Mouse (Mus musculus) lung, embryonic 16.5 days (tissue): ENCODE data around the gene Cnnm4. TPM values are rescaled to one million over a fixed set of nuclear protein-coding genes. Genes with fewer than 3 reads are reported as not detected.

Source experiments
- ATAC-seq: fragments of 200-750 bp; cut with Nextera tagmentation; 2 replicates; pipeline ENCODE4 v1.8.0; 2017; ENCODE audit warnings: low read depth, mild to moderate bottlenecking, moderate library complexity
- H3K27ac ChIP-seq: fragments of 300-500 bp; sonication (generic); 2 replicates; pipeline ENCODE4 v1.5.1; 2014; ENCODE audit warnings: mild to moderate bottlenecking, control low read depth, low read length
- H3K27me3 ChIP-seq: fragments of 300-500 bp; sonication (generic); 2 replicates; pipeline ENCODE4 v1.6.1; 2014; ENCODE audit warnings: low read depth, low read length, mixed read lengths; ENCODE audit not compliant: control insufficient read depth, insufficient read depth
- H3K36me3 ChIP-seq: fragments of 300-500 bp; sonication (generic); 2 replicates; pipeline ENCODE4 v1.6.1; 2014; ENCODE audit warnings: low read length; ENCODE audit not compliant: control insufficient read depth, insufficient read depth
- H3K4me1 ChIP-seq: fragments of 300-500 bp; sonication (generic); replicated peaks from 2 replicates; pipeline ENCODE4 v1.6.1; 2014; ENCODE audit warnings: low read length, mixed read lengths; ENCODE audit not compliant: control insufficient read depth, insufficient read depth
- H3K4me2 ChIP-seq: fragments of 300-500 bp; sonication (generic); 2 replicates; pipeline ENCODE4 v1.6.1; 2014; ENCODE audit warnings: low read depth, low read length, control low read depth
- H3K4me3 ChIP-seq: fragments of 300-500 bp; sonication (generic); 2 replicates; pipeline ENCODE4 v1.5.1; 2014; ENCODE audit warnings: mild to moderate bottlenecking, low read length, control low read depth
- H3K9ac ChIP-seq: fragments of 300-500 bp; sonication (generic); 2 replicates; pipeline ENCODE4 v1.6.1; 2014; ENCODE audit warnings: low read length, control low read depth
- H3K9me3 ChIP-seq: fragments of 300-500 bp; sonication (generic); 2 replicates; pipeline ENCODE4 v1.6.1; 2016; ENCODE audit warnings: low read length; ENCODE audit not compliant: control insufficient read depth
- WGBS: fragments of 180-500 bp; shearing (Covaris S2); extraction: QIAGEN DNeasy Blood & Tissue Kit; methylation state at CpG from one replicate; pipeline ENCODE4 v1.1.7; 2014; 5-methylcytosine and 5-hydroxymethylcytosine counted together
- polyA plus RNA-seq: library from polyadenylated mRNA; unstranded; fragments of >200 nt; fragmentation: Nextera tagmentation; extraction: Ambion mirVana; gene quantifications from 2 replicates; pipeline ENCODE4 v1.2.1, GENCODE M21; 2015

Cnnm4 gene
- 12.3 and 13.0 TPM in 2 replicates for polyA plus RNA-seq

GRCm38 (mm10) chr1:36471181-36472105 lies at the start of gene Cnnm4:
Gene Cnnm4, plus strand, starts transcription at chr1:36471620.
- Histone ChIP-seq H3K36me3 (no peaks in the 10 kb centered on the region), H3K4me1 (peaks cover 39% of the 10 kb centered on the region), H3K4me2 (peak within 1 kb of the TSS; percentile 78), H3K9ac (peak within 1 kb of the TSS; percentile 79), H3K27me3 (no peaks in the 10 kb centered on the region), H3K9me3 (no peaks in the 10 kb centered on the region), H3K4me3 (peak within 1 kb of the TSS; percentile 72), H3K27ac (peak within 1 kb of the TSS; percentile 71)
- peak; percentile 95 for ATAC-seq
- WGBS = under 1% methylated on average over 62 of the region's 98 CpGs

DNA sequence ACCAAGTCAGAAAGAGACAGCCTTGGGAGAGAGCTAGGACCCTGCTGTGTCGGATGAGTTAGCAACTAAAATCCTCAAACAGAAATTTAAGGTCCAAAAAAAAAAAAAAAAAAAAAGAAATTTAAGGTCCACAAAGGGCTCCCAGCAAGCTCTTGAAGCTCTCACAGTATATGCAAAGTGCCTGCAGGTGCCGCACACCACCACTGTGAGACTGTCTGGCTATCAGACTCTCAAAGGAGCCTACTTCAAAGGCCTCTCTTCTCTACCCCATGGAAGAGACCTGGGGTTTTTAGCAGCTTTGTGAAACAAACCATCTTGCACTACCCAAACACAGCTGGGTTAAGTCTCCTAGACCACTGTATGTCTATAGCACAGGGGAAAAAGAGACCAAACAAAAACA lies 41.9 kb upstream of the Cnnm4 start:
- H3K27me3 ChIP-seq = no peaks in the 10 kb centered on the region
- no peaks in the 10 kb centered on the region for H3K9me3 ChIP-seq
- no peak overlapping the region for H3K4me3 ChIP-seq
- no peak overlapping the region for H3K27ac ChIP-seq
- ATAC-seq = no peak
- H3K36me3 ChIP-seq = peaks cover 23% of the 10 kb centered on the region
- 90% methylated on average over 2 of the region's 2 CpGs for WGBS
- H3K9ac ChIP-seq = no peak overlapping the region
- no peaks in the 10 kb centered on the region for H3K4me1 ChIP-seq
- no peak overlapping the region for H3K4me2 ChIP-seq

- Histone ChIP-seq H3K9ac (no peak overlapping the region), H3K36me3 (peaks cover 22% of the 10 kb centered on the region), H3K27me3 (no peaks in the 10 kb centered on the region), H3K9me3 (no peaks in the 10 kb centered on the region), H3K4me3 (no peak overlapping the region), H3K4me1 (no peaks in the 10 kb centered on the region), H3K4me2 (no peak overlapping the region), H3K27ac (no peak overlapping the region)
- no peak for ATAC-seq
- 59% methylated on average over 4 of the region's 4 CpGs for WGBS
These were observed 38.4 kb upstream of the Cnnm4 start for GRCm38 (mm10) chr1:36432999-36433398.

DNA sequence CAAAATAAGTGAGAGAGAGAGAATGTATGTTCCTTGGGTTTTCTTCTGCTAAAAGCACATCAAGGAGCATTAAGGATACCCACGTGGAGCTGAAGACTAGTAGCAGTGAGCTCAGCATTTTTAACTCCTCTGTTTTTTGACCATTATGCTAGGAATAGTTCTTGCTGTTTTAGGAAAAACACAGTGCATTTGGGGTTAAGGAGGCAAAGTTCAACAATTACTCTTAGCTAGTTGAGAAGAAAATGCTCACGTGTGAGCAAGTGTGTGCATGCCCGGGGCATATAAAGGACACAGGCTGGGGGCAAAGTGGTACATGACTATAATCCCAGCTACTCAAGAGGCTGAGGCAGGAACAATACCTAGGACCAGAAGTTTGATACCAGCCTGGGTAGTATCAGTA lies 37.8 kb upstream of the Cnnm4 start:
- Histone ChIP-seq H3K4me3 (no peak overlapping the region), H3K4me2 (no peak overlapping the region), H3K9me3 (no peaks in the 10 kb centered on the region), H3K27ac (no peak overlapping the region), H3K4me1 (no peaks in the 10 kb centered on the region), H3K36me3 (peaks cover 23% of the 10 kb centered on the region), H3K27me3 (no peaks in the 10 kb centered on the region), H3K9ac (no peak overlapping the region)
- no peak for ATAC-seq
- WGBS = 79% methylated on average over 3 of the region's 3 CpGs

DNA sequence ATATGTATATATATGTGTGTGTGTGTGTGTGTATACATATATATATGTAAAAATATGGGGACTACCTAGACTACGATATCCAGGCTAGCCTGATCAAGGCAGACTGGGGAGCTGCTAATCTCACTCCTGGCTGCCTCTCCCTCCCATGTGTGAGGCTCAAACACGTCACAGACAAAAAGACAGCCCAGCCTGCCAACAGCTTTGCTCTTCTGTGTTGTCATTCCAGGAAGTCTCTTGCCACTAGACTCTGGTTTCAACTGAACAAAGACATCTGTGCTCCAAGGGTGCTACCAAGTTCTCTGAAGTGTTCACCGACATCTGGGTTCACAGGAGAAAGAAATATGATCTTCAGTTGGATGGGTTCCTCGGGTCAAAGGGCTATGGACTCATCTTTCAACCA lies 36.3 kb upstream of the Cnnm4 start:
- Histone ChIP-seq H3K4me2 (no peak overlapping the region), H3K27me3 (no peaks in the 10 kb centered on the region), H3K36me3 (peaks cover 30% of the 10 kb centered on the region), H3K27ac (no peak overlapping the region), H3K4me3 (no peak overlapping the region), H3K9ac (no peak overlapping the region), H3K9me3 (no peaks in the 10 kb centered on the region), H3K4me1 (no peaks in the 10 kb centered on the region)
- 62% methylated on average over 4 of the region's 4 CpGs for WGBS
- ATAC-seq = no peak

DNA sequence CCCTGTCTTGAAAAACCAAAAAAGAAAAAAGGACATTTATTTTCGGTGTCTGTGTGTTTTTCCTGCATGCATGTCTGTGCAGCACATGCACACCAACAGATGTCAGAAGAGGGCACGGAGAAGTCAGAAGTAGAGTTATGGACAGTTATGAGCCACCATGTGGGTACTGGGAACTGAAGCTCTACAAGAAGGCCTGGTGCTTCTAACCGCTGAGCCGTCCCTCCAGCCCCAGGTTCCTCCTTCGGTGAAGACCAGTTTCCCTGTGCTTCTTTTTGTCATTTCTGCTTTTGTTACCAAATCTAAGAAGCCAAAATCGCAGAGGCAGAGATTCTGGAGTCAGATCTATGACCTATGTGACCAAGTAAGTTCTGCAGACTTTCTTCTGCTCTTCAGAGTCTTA lies 34.9 kb upstream of the Cnnm4 start:
- ATAC-seq = no peak
- Histone ChIP-seq H3K27me3 (no peaks in the 10 kb centered on the region), H3K27ac (no peak overlapping the region), H3K4me1 (no peaks in the 10 kb centered on the region), H3K4me2 (no peak overlapping the region), H3K9me3 (no peaks in the 10 kb centered on the region), H3K4me3 (no peak overlapping the region), H3K9ac (no peak overlapping the region), H3K36me3 (peaks cover 20% of the 10 kb centered on the region)
- whole genome bisulfite sequencing = 95% methylated on average over 6 of the region's 6 CpGs

DNA sequence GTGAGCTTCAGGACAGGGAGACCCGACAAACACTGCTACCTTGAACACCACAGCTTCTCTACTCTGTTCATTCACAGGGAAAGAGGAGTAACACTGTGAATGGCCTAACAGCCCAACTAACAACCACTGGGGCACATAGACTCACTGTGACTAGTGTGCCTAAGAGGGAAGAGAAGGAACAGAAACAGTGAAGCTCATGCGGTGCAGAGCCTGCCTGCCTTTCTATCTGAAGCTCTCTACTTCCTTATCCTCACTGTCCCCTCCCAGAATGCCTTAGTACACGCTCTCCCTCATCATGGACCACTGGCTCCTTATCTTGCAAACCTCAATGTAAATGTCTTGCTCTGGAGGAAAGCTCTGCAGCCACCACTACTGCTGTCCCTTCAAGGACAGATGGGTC lies 34.2 kb upstream of the Cnnm4 start:
- H3K27ac ChIP-seq = no peak overlapping the region
- no peaks in the 10 kb centered on the region for H3K9me3 ChIP-seq
- no peak overlapping the region for H3K4me3 ChIP-seq
- no peaks in the 10 kb centered on the region for H3K27me3 ChIP-seq
- no peaks in the 10 kb centered on the region for H3K4me1 ChIP-seq
- no peak overlapping the region for H3K9ac ChIP-seq
- H3K36me3 ChIP-seq = peaks cover 18% of the 10 kb centered on the region
- ATAC-seq = no peak
- H3K4me2 ChIP-seq = no peak overlapping the region
- WGBS = 97% methylated on average over 3 of the region's 3 CpGs

GRCm38 (mm10) chr1:36441101-36441500 lies 30.3 kb upstream of the Cnnm4 start:
- peaks cover 16% of the 10 kb centered on the region for H3K36me3 ChIP-seq
- H3K4me3 ChIP-seq = no peak overlapping the region
- H3K27me3 ChIP-seq = no peaks in the 10 kb centered on the region
- WGBS = 56% methylated on average over 4 of the region's 4 CpGs
- H3K27ac ChIP-seq = no peak overlapping the region
- H3K9ac ChIP-seq = no peak overlapping the region
- 0 out of 2 replicates have a peak, but pooled peaks cover 4% of the 10 kb centered on the region for H3K4me1 ChIP-seq
- H3K9me3 ChIP-seq = no peaks in the 10 kb centered on the region
- peak; percentile 41; the same call in 1 of the 2 replicates for ATAC-seq
- H3K4me2 ChIP-seq = no peak overlapping the region

DNA sequence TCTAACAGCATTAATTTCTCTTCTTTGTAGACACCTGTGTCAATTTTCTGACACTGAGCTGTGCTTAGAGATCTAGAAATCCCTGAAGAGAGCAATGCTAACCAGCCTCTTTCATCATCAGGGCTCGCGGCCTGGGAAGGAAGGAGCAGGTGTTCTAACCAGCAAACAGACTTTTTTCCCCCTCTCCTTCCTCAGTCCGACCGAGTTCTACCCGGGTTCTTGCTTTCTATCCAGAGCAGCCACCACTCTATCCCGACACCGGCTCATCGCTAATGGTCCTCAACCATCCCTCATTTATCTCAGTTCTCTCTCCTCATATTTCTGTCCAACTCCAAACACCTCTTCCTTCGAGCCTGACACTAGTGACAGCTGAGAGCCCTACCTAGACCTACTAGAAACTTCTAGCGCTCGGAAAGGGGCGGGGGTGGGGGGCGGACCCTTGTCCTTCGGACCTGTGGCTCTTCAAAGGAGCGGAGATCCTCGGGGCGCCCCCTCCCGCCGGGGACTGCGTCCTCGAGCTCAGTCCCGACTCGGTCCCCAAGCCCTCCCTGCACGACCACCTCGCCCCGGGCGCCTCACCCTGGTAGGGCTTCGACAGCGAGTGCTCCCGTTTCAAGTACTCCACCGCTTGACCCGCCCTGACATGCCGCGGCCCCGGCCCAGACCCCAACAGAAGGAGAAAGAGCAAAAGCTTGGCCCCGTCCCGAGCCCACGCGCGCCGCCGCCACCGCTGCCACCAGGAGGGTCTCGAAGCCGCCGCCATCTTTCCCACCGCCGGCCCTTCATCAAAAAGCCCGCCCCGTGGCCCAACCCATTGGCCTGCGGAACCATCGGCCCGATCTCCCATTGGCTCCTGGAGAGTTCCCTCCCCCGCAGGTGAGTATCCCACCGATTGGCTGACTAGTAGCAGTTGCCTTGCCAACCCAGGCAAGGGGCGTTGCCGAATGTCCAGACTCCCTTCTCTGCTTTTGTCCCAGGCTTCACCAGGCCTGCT lies 26.7 kb upstream of the Cnnm4 start, which contains the start of gene Lman2l:
Lman2l (minus strand) TSS at position 801 of the 994 bp plus-strand sequence.
- under 1% methylated on average over 45 of the region's 57 CpGs for WGBS
- peak; percentile 99 for ATAC-seq
- H3K27ac ChIP-seq = peak within 1 kb of the TSS; percentile 76

More for the DNA sequence above, 26.7 kb upstream of the Cnnm4 start, which contains the start of gene Lman2l:
- H3K9ac ChIP-seq = peak within 1 kb of the TSS; percentile 82
- H3K4me3 ChIP-seq = peak within 1 kb of the TSS; percentile 83
- H3K4me2 ChIP-seq = peak within 1 kb of the TSS; percentile 79
- H3K36me3 ChIP-seq = no peaks in the 10 kb centered on the region
- no peaks in the 10 kb centered on the region for H3K27me3 ChIP-seq
- no peaks in the 10 kb centered on the region for H3K9me3 ChIP-seq
- 0 out of 2 replicates have a peak, but pooled peaks cover 4% of the 10 kb centered on the region for H3K4me1 ChIP-seq
